Mouse (Mus musculus): ENCODE measurements around the gene Tgfbrap1. TPM values are rescaled to one million over a fixed set of nuclear protein-coding genes. Genes with fewer than 3 reads are reported as not detected.

The Tgfbrap1 gene
- 8.6 and 9.3 TPM in 2 replicates for polyA plus RNA-seq (2012)

DNA sequence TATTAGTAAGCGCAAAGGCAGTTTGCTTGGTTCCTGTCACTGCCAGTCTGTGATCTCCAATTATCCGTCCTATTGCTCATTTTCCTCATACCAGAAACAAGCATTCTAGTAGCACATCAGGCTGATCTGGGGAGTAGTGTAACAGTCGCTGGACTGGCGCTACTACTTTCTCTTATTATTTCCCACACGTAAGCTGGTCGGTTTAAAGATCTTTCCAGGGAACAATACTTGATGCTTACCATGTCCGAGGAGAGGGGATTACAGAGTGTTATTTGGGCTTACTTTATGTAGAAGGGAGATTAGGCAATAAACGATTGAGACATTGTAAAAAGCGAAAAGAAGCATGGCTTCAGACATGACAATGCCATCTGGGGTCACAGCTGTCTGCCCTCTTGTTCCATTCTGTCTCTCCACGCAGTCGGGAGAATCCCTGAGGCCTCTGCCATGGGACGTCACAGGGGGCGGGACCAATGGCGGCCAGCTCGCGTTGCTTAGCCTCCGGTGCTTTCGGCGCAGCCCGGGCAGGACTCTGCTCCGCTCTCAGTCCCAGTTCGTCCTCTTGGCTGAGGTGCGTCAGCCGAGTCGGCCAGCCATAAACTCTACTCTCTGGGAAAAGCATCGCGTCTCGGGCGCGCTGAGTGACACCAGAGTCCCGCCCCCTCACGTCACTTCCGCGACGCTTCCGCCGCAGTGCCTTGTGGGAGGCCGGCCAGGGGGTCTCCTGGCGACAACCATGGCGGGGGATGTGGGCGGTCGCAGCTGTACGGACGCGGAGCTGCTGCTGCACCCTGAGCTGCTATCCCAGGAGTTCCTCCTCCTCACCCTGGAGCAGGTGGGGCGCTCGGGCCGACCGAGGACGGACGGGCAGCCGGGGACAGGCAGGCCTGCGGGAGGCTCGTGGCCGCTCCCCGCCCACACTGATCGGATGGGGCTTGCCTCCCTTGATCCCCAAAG is at the start of gene Tgfbrap1, which contains the start of gene AI597479:
Gene Tgfbrap1 (minus strand): TSS at position 607 of the 954 bp plus-strand sequence.
Gene AI597479 (plus strand): TSS at position 680 of the 954 bp plus-strand sequence.

Other genes with a start within 250 kb of the Tgfbrap1 start
- 39.1 and 45.8 TPM in 2 replicates for gene Mrps9, start 247.4 kb downstream of the Tgfbrap1 start, polyA plus RNA-seq (2012)
- gene Gpr45, start 145.8 kb downstream of the Tgfbrap1 start, polyA plus RNA-seq (2012) = 0.73 and 1.4 TPM in 2 replicates
- gene AI597479, start 73 bp upstream of the Tgfbrap1 start, polyA plus RNA-seq (2012) = 0.91 and 1.5 TPM in 2 replicates
- gene Fhl2, start 98.3 kb upstream of the Tgfbrap1 start, polyA plus RNA-seq (2012) = 0.48 and 0.58 TPM in 2 replicates